Mouse (Mus musculus) heart, adult 2 months (tissue): ENCODE measurements around the gene Bid. TPM values are rescaled to one million over a fixed set of nuclear protein-coding genes. Genes with fewer than 3 reads are reported as not detected.
A peak's percentile ranks its signal among the peaks of the same experiment; 100 is the strongest.
"Not testable (repeated sequence)": the region's sequence is repeated elsewhere in the genome, so short reads cannot be mapped to it uniquely, and the experiment has no call there.

Source experiments
- DNase-seq, 2 experiments: peaks; one replicate each; pipeline ENCODE4 v3.0.0; 2021
- H3K27ac ChIP-seq: fragments of 200-600 bp; 2 replicates; pipeline ENCODE4 v1.8.1; 2022
- H3K27me3 ChIP-seq: fragments of 200-500 bp; 2 replicates; pipeline ENCODE4 v1.6.1; 2012; ENCODE audit warnings: mild to moderate bottlenecking, low read length, inconsistent platforms, mixed read lengths; ENCODE audit not compliant: control insufficient read depth, insufficient read depth
- H3K36me3 ChIP-seq: fragments of 200-500 bp; 2 replicates; pipeline ENCODE4 v1.6.1; 2012; ENCODE audit warnings: low read length, inconsistent platforms; ENCODE audit not compliant: control insufficient read depth, insufficient read depth
- H3K4me1 ChIP-seq: fragments of 200-500 bp; 2 replicates; pipeline ENCODE4 v1.6.1; 2011; ENCODE audit warnings: low read length; ENCODE audit not compliant: control insufficient read depth, insufficient read depth
- H3K4me3 ChIP-seq: fragments of 200-600 bp; 2 replicates; pipeline ENCODE4 v1.8.1; 2022
- H3K79me2 ChIP-seq: fragments of 200-500 bp; replicated peaks from 2 replicates; pipeline ENCODE4 v1.6.1; 2012; ENCODE audit warnings: mild to moderate bottlenecking, inconsistent platforms, low read length, moderate library complexity, mixed read lengths; ENCODE audit not compliant: control insufficient read depth, insufficient read depth
- H3K9ac ChIP-seq: fragments of 200-500 bp; 2 replicates; pipeline ENCODE4 v1.6.1; 2012; ENCODE audit warnings: low read depth, mild to moderate bottlenecking, control low read depth, inconsistent platforms, low read length, mixed read lengths
- CTCF ChIP-seq: fragments of 200-600 bp; IDR thresholded peaks from 2 replicates; pipeline ENCODE4 v1.8.1; 2022; ENCODE audit warnings: antibody characterized with exemption, mild to moderate bottlenecking, moderate library complexity
- EP300 ChIP-seq: fragments of 200-500 bp; IDR thresholded peaks from 2 replicates; pipeline ENCODE4 v1.6.1; 2011; ENCODE audit warnings: low read depth, low read length, control low read depth; ENCODE audit not compliant: insufficient read depth
- POLR2A ChIP-seq: fragments of 200-500 bp; IDR thresholded peaks from 2 replicates; pipeline ENCODE4 v1.6.1; 2011; ENCODE audit warnings: mild to moderate bottlenecking, low read depth, low read length, control low read depth; ENCODE audit not compliant: insufficient read depth
- WGBS: fragments of 180-500 bp; shearing (Covaris S2); methylation state at CpG from one replicate; pipeline ENCODE4 v1.1.7; 2018; 5-methylcytosine and 5-hydroxymethylcytosine counted together
- intact Hi-C: fragments of 180-260 bp; cut with DNase I; formaldehyde crosslinking; loops from one replicate; pipeline ENCODE4 v1.15.1; 2025
- polyA plus RNA-seq: library from polyadenylated mRNA; depleted of rRNA; stranded (reverse); fragments of >200 nt; gene quantifications from 2 replicates; pipeline ENCODE4 v1.2.3, GENCODE M21; 2012
- total RNA-seq, 2 experiments: library from RNA; stranded (reverse); gene quantifications; 2 replicates each; pipeline ENCODE4 v1.2.3; 2021

The Bid gene
- total and polyA plus RNA-seq, 3 experiments, result 0.65 to 1.5 (median 1.1) TPM

- intact Hi-C loops, result no loop called here
- H3K79me2 ChIP-seq, result no peaks in the 10 kb centered on the region
- H3K27ac ChIP-seq, result no peak overlapping the region
- DNase-seq, result peak in 1 of 2 experiments; percentile 63
- H3K36me3 ChIP-seq, result no peaks in the 10 kb centered on the region
- TF ChIP-seq POLR2A (no peak), CTCF (no peak), EP300 (no peak)
- H3K9ac ChIP-seq, result no peak overlapping the region
- no peak overlapping the region for H3K4me3 ChIP-seq
- peaks cover 5% of the 10 kb centered on the region; the same call in 1 of the 2 replicates for H3K4me1 ChIP-seq
- no peaks in the 10 kb centered on the region for H3K27me3 ChIP-seq
- 23% methylated on average over 12 of the region's 12 CpGs for WGBS
Observed at GRCm38 (mm10) chr6:120932597-120932996, 15.9 kb upstream of the Bid start.

DNA sequence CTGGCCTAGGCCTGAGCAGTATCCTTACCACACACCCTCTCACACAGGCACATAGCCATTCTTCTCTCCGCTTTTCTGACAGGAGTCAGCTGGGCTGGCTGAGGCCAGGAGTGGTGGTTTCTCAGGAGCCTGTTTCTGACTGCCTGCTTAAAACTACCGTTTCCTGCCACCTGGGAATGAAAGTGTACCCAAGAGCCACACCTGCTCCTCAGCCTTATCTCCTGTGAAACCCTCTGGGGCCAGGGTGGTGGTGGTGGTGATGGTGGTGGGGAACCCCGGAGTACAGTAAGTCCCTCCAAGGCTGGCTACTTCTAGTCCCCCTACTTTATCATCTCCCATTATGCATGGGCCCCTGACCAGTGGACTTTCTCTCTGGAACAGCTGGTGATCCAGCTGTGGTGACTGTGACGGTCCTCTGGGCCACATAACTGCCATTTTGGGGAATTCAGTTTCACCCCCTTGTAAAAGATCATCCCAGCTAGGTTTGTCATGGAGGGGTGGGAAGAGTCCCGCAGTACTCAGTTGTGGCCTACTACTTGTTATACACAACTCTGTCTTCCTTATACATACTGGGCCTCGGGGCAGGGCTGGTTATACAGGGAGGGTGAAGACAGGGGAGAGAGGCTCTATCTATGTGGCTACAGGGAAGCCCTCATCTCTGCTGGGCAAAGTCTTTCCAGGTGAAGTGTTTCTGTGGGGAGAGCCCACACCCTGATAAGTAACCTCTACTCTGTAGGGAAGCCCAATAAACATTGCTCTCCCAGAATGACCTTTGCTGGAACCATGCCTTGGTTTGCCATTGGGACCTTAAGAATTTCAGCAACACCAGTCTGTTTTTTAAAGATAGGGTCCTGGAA, 14.0 kb upstream of the Bid start:
- WGBS, result 80% methylated on average over 6 of the region's 6 CpGs
- H3K4me1 ChIP-seq, result peaks cover 5% of the 10 kb centered on the region; the same call in 1 of the 2 replicates
- TF ChIP-seq POLR2A (no peak), EP300 (no peak), CTCF (no peak)
- no peak overlapping the region for H3K9ac ChIP-seq
- H3K79me2 ChIP-seq, result no peaks in the 10 kb centered on the region
- no peaks in the 10 kb centered on the region for H3K36me3 ChIP-seq
- DNase-seq, result no peak
- H3K4me3 ChIP-seq, result no peak overlapping the region
- intact Hi-C loops, result no loop called here
- no peaks in the 10 kb centered on the region for H3K27me3 ChIP-seq
- H3K27ac ChIP-seq, result no peak overlapping the region

DNA sequence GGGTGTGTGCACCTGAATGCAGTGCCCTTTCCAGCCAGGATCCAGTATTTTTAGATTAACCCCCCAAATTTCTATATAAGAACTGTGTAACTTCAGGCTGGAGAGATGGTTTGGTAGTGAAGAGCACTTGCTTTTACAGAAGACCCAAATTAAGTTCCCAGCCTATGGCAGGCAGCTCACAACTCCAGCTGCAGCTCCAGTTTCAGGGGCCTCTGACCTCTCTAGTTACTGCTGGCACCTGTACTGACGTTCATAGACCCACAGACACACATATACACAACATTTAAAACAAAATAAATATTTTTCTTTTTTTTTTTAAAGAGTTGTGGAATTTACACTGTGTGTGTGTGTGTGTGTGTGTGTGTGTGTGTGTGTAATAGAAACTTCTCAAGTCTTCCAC, 12.8 kb upstream of the Bid start:
- H3K27ac ChIP-seq, result no peak overlapping the region
- TF ChIP-seq EP300 (no peak), POLR2A (no peak), CTCF (no peak)
- WGBS, result 82% methylated on average over 1 of the region's 1 CpGs
- H3K4me3 ChIP-seq, result no peak overlapping the region
- DNase-seq, result no peak
- H3K79me2 ChIP-seq, result no peaks in the 10 kb centered on the region
- no peak overlapping the region for H3K9ac ChIP-seq
- intact Hi-C loops, result no loop called here
- peaks cover 5% of the 10 kb centered on the region; the same call in 1 of the 2 replicates for H3K4me1 ChIP-seq
- no peaks in the 10 kb centered on the region for H3K36me3 ChIP-seq
- no peaks in the 10 kb centered on the region for H3K27me3 ChIP-seq

DNA sequence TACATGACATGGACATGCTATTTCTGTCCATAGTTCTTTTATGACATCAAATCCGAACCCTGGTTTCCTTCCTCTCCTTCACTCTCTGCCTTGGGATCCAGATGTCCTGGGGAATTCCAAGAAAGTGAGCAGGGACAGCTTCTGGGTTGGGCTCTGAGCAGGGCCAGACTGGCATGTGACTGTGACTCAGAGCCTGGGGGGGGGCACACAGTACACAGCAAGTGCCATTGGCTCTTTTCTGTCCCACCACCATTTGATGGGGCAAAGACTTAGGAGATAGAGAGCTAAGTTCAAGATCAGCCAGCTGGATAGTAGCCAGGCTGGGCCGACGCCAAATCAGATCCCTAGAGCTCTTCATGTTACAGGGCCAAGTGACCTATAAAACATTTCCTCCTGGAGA, 11.1 kb upstream of the Bid start:
- TF ChIP-seq CTCF (no peak), EP300 (no peak), POLR2A (no peak)
- WGBS, result 17% methylated on average over 3 of the region's 3 CpGs
- Histone ChIP-seq H3K79me2 (no peaks in the 10 kb centered on the region), H3K9ac (no peak overlapping the region), H3K36me3 (no peaks in the 10 kb centered on the region), H3K4me1 (peaks cover 4% of the 10 kb centered on the region; the same call in 1 of the 2 replicates), H3K4me3 (no peak overlapping the region), H3K27ac (no peak overlapping the region), H3K27me3 (no peaks in the 10 kb centered on the region)
- intact Hi-C loops, result no loop called here
- peak; percentile 46 for DNase-seq

DNA sequence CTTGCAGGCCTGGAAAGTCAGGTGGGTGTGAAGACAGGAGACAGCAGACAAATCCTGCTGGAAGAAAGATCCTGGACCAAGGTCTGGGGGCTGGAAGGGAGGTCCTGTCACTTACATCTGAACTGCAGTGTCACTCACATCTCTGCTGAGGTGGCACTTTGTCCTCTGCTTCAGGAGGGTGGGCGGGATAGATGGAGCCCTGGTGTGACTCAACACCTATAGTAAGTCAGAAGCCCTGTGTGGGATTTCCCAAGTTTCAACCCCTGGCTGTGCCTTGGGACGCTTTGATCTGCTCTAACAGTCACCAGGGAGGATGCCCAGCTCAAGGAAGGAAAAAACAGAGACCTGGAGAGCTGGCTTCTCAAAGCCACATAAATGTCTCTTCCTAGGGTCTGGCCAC, 10.2 kb upstream of the Bid start:
- H3K79me2 ChIP-seq, result no peaks in the 10 kb centered on the region
- intact Hi-C loops, result no loop called here
- no peak for DNase-seq
- no peak overlapping the region for H3K9ac ChIP-seq
- H3K36me3 ChIP-seq, result no peaks in the 10 kb centered on the region
- no peaks in the 10 kb centered on the region for H3K27me3 ChIP-seq
- no peak overlapping the region for H3K27ac ChIP-seq
- H3K4me1 ChIP-seq, result peaks cover 3% of the 10 kb centered on the region; the same call in 1 of the 2 replicates
- H3K4me3 ChIP-seq, result no peak overlapping the region
- TF ChIP-seq EP300 (no peak), CTCF (no peak), POLR2A (no peak)
- 68% methylated on average over 2 of the region's 2 CpGs for WGBS

DNA sequence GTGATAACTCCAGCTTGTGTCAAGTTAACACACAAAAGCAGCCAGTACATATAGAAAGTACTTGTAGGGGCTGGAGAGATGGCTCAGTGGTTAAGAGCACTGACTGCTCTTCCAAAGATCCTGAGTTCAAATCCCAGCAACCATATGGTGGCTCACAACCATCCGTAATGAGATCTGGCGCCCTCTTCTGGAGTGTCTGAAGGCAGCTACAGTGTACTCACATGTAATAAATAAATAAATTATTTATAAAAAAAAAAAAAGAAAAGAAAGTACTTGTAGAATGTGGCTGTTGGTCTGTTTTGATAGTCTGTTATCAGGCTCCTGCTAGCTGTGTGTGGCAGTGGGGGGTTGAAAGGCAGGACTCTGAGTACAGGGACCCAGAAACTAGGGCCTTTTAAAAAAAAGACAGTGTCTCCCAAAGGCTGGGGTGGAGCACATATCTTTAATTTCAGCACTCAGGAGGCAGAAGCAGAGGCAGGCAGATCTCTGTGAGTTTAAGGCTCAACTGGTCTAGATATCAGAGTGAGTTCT, 8.2 kb upstream of the Bid start:
- intact Hi-C loops, H3K4me3 ChIP-seq, H3K4me1 ChIP-seq, H3K79me2 ChIP-seq, DNase-seq, H3K9ac ChIP-seq, H3K27me3 ChIP-seq, H3K27ac ChIP-seq, H3K36me3 ChIP-seq: not testable (repeated sequence)
- TF ChIP-seq CTCF, result peak; percentile 51
- 75% methylated on average over 2 of the region's 2 CpGs for WGBS
